Mouse (Mus musculus) CD4-positive, CD25-positive, alpha-beta regulatory T cell, adult 2 months (primary cell): Measurements from ENCODE around the gene Arl6ip4.
A peak's percentile ranks its signal among the peaks of the same experiment; 100 is the strongest.

Experiments
- DNase-seq: peaks from one replicate; pipeline ENCODE4 v3.0.0-alpha.2; 2012; ENCODE audit warnings: low read depth, low spot score

Gene Arl6ip4

DNA sequence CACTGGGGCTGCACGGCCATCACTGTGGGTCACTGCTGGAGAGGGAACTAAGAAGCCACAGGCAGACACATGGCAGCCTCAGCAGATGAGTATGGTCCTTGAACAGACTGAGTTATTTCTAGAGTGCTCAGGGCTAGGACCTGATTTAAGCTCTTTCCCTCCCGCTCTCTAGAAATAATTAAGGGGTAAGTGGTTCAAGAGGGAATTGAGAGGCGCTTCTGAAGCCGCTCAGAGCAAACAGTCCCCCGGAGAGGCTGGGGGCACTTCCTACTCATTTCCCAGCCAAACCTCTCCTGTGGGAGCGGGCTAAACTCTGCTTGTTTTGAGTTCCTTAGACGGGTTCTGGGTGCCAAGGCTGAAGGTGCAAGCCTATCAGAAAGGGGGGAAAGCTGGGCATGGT lies 35.0 kb downstream of the Arl6ip4 start:
- no peak for DNase-seq

- DNase-seq: no peak
Measured at GRCm38 (mm10) chr5:124152734-124153133, 36.8 kb downstream of the Arl6ip4 start.

DNA sequence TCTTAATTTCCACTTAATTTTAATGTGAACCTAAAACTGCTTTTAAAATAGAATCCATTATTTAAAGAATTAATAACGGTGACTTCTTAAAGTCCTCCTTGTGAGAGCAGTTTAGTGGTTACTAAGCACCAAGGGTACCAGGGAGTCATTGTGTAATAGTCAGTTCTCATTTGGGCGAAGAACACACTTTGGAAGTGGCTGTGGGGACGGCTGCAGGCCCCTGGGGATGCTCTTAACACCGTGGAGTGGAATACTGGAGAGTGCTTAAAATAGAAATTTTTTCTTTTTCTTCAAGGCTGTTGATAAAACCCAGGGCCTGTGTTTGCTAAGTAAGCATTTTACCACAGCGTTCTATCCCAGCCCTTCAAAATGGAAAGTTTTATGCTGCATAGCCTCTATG lies 40.1 kb downstream of the Arl6ip4 start:
- no peak for DNase-seq

GRCm38 (mm10) chr5:124158305-124158704 lies 42.4 kb downstream of the Arl6ip4 start:
- no peak for DNase-seq

- no peak for DNase-seq
Measured at GRCm38 (mm10) chr5:124159453-124159852, 43.6 kb downstream of the Arl6ip4 start.

GRCm38 (mm10) chr5:124161831-124162230 lies 45.9 kb downstream of the Arl6ip4 start:
- DNase-seq: no peak

DNA sequence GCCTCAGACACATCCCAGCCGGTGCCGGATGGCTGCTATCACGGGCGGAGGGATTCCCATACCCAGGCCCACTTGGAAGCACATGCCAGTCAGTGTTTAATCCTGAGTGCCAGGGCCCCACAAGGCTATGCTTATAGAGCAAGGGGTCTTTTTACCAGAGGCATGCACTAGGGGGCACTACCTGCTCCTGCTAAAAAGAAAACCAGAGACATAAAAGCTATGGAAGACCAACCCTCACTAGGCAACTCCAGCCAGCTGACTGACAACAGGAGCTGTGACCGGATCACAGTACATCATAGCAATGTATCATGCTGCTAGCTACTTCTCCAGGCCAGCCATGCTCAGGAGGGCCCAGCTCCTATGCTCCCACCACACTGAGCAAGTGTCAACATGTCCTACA lies 46.7 kb downstream of the Arl6ip4 start:
- DNase-seq: peak; percentile 82

GRCm38 (mm10) chr5:124163445-124163844 lies 47.6 kb downstream of the Arl6ip4 start:
- no peak for DNase-seq

GRCm38 (mm10) chr5:124165622-124166570 lies 50.0 kb downstream of the Arl6ip4 start:
- peak; percentile 57 for DNase-seq

DNA sequence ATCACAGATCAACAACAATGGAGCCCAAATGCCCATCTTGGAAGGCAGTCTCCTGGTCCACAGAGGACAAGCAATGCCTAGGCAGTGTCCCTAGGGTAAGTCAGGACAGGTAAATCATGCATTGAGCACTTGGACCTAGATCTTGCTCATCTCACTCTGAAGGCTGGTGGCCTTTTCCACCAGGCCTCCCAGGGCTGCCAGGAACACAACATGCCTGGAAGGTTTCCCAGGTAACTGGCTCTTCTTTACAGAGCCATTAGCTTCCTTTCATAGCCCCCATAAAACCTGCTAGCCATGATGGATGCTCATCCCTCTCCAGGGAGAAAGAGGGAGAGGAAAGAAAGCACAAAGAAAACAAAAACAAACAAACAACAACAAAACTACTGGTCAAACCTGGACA lies 50.9 kb downstream of the Arl6ip4 start:
- DNase-seq: no peak

GRCm38 (mm10) chr5:124167621-124168020 lies 51.7 kb downstream of the Arl6ip4 start:
- DNase-seq: no peak
